Mouse (Mus musculus): ENCODE results near the gene Vmn1r17.
"Not testable (repeated sequence)": the region's sequence is repeated elsewhere in the genome, so short reads cannot be mapped to it uniquely, and the experiment has no call there.

Vmn1r17 gene

DNA sequence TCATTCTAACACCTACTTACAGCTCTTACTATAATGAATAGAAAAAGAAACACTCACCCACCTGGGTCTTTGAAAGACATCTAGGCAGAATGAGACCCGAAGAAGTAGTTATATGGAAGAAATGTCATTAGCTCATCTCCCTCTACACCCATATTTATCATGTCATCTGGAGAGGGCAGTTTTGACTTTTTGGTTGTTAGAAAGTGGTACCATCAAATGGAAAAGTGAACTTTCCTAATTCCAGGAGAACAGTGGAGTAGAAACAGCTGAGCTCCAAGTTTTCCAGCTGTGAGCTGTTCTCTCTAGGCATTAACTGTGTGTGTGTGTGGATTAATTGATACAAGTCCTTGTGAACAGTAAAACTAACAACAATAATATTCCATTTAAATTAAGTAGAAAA lies at the start of gene Vmn1r17:
TSS of gene Vmn1r17 (minus strand) at position 101 of the 400 bp plus-strand sequence.
- no peak for DNase-seq (ENCODE audit: low spot score in 2 of 2)

DNA sequence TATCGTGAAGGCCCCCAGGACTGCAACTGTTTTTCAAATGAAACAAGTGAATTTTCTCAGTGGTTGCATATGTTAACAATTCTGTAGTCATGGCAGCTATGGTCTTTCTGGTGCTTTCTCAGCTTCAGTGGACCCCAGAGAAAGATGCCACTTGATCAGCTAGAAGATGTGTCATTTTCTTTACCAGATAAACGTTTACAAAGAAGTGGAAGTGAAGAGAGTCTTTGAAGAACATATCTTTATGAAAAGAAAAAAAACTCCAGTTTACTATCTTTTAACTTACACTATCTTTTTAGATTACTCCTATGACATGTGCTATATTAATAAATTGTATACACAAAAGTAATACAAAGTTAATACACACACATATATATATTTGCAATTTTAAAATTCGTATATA lies 40.0 kb upstream of the Vmn1r17 start, which contains the start of gene Vmn1r19:
TSS of gene Vmn1r19 (plus strand) at position 301 of the 400 bp plus-strand sequence.
- DNase-seq (ENCODE audit: low spot score in 2 of 2): not testable (repeated sequence)

DNA sequence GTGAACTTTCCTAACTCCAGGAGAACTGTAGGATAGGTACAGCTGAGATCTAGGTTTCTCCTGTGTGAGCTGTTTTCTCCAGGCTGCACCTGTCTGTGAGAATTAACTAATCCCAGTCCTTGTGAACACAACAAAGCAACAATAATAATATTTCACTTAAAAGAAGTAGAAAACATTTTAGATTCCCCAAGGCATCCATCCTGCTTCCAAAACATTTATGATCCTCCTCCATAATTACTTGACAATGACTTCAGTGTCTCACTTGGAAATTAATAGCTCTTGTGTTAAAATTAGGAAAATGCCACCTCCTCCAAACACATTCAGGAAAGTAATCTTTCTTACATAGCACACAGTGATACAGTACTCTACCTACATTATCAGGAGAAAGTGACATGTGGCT lies 32.2 kb upstream of the Vmn1r17 start, which contains the start of gene Vmn1r18:
TSS of gene Vmn1r18 (minus strand) at position 101 of the 400 bp plus-strand sequence.
- no peak for DNase-seq (ENCODE audit: low spot score in 2 of 2)

DNA sequence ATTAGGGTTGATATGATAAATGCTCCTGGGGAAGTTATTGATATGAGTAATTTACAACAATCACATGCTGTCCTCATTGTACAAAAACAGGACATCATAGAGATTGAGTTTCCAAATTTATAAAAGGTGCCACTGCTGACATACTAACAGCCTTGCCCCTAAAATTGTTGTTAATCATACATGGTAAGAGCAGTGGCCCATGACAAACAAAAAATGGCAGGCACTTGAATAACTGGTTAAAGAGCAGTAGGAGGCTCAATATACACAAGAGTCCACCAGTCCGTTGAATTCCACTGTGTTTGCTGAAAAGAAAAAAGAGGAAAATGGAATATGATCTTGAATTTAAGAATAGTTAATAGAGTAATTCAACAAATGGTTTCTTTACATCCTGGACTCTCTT lies 4.0 kb upstream of the Vmn1r17 start:
- DNase-seq (ENCODE audit: low spot score in 2 of 2): no peak

DNA sequence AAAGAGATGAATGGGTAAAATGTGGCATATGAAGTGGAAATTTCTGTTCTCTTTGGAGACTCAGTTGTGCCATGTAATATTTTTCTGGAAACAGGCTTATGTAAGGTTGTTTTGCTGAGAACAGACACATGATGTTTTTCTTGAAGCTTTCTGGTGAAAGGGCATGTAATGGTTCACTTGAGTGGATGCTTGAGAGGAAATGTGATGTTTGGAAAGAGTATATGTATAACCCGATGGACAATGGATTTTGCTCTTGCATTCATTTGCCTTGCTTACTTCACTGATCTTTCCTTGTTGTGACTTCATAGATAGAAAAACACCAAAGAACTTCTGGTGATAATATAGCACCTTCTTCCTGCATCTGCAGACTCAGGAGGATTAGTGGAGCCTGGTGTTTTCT lies 2.3 kb upstream of the Vmn1r17 start:
- not testable (repeated sequence) for DNase-seq (ENCODE audit: low spot score in 2 of 2)

DNA sequence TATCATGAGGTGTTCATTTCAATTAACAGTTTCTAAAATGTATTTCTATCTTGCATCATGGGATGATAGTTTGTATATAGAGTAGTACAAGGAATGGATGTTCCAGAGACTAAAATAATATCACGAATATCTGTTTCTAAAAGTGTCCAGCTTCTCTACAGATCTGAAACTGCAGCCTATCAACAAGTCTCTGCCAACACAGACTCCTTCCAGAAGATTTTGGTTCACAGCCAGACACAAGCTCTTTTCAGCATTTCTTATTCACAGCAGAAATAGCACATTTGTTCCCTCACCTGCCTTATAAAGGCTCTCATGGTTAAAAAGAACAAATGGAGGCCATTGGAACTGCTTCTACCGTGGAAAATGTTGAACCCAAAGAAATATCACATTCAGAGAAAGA lies 6.7 kb downstream of the Vmn1r17 start:
- peak in 1 of 2 experiments; percentile 2 for DNase-seq (ENCODE audit: low spot score in 2 of 2)

DNA sequence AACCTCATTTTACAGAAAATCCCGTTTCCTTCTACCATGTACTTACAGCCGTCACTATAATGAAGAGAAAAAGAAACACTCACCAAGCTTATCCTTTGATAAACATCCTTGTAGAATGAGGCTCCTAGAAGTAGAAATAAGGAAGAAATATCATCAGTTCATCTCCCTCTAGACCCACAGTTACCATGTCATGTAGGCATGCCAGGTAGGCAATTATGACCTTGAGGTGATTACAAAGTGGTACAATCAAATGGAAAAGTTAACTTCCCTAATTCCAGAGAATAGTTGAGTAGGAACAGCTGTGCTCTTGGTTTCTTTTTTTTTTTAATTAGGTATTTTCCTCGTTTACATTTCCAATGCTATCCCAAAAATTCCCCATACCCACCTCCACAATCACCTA lies 34.1 kb downstream of the Vmn1r17 start, which contains the start of gene Vmn1r16:
TSS of gene Vmn1r16 (minus strand) at position 101 of the 400 bp plus-strand sequence.
- no peak for DNase-seq (ENCODE audit: low spot score in 2 of 2)

DNA sequence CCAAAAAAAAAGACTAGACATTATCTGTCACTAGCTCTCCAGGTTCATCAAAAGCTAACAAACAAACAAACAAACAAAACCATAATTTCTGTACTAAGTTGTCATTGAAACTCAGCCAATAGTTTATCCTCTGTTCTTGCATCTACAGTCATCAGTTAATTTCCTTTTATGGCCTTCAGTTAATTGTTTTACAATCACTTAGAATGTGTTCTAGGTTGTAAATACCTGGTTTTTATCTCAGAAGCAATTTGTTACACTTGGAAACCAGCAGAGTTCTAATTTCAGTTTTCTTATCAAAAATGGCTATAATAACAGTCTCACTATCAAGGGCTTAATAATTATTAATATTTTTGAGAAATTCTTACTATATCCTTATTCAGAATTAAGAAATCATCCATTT lies 37.4 kb downstream of the Vmn1r17 start:
- DNase-seq (ENCODE audit: low spot score in 2 of 2): no peak

Measured in left cerebral cortex, adult 9 months (tissue).